ENCODE assay signal across 15 mouse cellular contexts in genomic region chr6:144579301-144579700, GRCm38 (mm10).
DNase-seq lines count a peak whose midpoint lies in the region; ATAC-seq and TF ChIP-seq lines count a peak whose summit lies in the region.
"Had no signal": no experiment of that assay in that cellular context is flagged by ENCODE, and none has a peak within 500 bp of the region (broad histone marks: within the 10 kb centered on the region; RNA-seq: fewer than 3 reads in every experiment).

No protein-coding gene starts in this region.

- no peak for TF ChIP-seq CTCF in CH12.LX (conservative IDR thresholded peaks at IDR 0.05 in 1 of 2, IDR thresholded peaks at IDR 0.05 in 1 of 2; ENCODE audit: low read depth in 2 of 2, low read length in 2 of 2)

- TF ChIP-seq RAD21 in CH12.LX (IDR thresholded peaks at IDR 0.05; ENCODE audit: low read depth, low read length), result peak; percentile 4

- H3K4me2 ChIP-seq in CH12.LX (ENCODE audit: insufficient read depth, low read depth, poor library complexity, severe bottlenecking), result no peak overlapping the region
- no peak overlapping the region; the same call in 1 of the 2 replicates for H3K4me2 ChIP-seq in intestine, embryonic 16.5 days (ENCODE audit: low read depth, low read length)
- H3K4me2 ChIP-seq: embryonic facial prominence, embryonic 12.5 days; hindbrain, embryonic 12.5 days; limb, embryonic 13.5 days had no signal

- H3K4me1 ChIP-seq in CH12.LX (ENCODE audit: control insufficient read depth in 1 of 2, insufficient read depth in 2 of 2), result peaks cover 0 to 41% of the 10 kb centered on the region in 2 experiments; a peak in 2 of 4 replicates
- H3K4me1 ChIP-seq in intestine, embryonic 16.5 days (ENCODE audit: control insufficient read depth, insufficient read depth, low read length), result peaks cover 9% of the 10 kb centered on the region; the same call in 1 of the 2 replicates
- H3K4me1 ChIP-seq: embryonic facial prominence, embryonic 12.5 days had no signal

- TF ChIP-seq POLR2A in CH12.LX (IDR thresholded peaks at IDR 0.05; ENCODE audit: low read depth, low read length), result no peak

- no peaks in the 10 kb centered on the region for H3K36me3 ChIP-seq in CH12.LX (replicated peaks in 1 of 2; ENCODE audit: control insufficient read depth in 1 of 2, insufficient read depth in 1 of 2, low read length in 1 of 2)
- H3K36me3 ChIP-seq in intestine, embryonic 16.5 days (ENCODE audit: control insufficient read depth, insufficient read depth, low read length), result no peaks in the 10 kb centered on the region
- H3K36me3 ChIP-seq: embryonic facial prominence, embryonic 12.5 days; hindbrain, embryonic 12.5 days; limb, embryonic 13.5 days had no signal

- in situ Hi-C loops in CH12.LX (cut with MboI; ENCODE audit: low pct_ligation_motif_present, low pct_unique_long_range_greater_than_20kb, low sequenced_read_pairs), result no loop called here

- peak; percentile 20 for DNase-seq in embryo, embryonic 10 days (ENCODE audit: low spot score)
- no peak for DNase-seq in embryo, embryonic 10.5 days (ENCODE audit: low spot score)
- peak; percentile 4 for DNase-seq in layer of hippocampus, adult 11-12 months (ENCODE audit: low spot score)
- no peak for DNase-seq in layer of hippocampus, adult 8-10 months (ENCODE audit: low spot score in 2 of 2)
- peak; percentile 67 for DNase-seq in CH12.LX (ENCODE audit: extremely low read depth)
- no peak for DNase-seq in cerebellum, adult 9-10 months
- DNase-seq: cerebellum, adult 18-20 months; gastrocnemius, postnatal 25 days; kidney, adult 8-10 months; lung, adult 18-20 months had no signal

- WGBS in intestine, embryonic 16.5 days, result 28% methylated on average over 12 of the region's 12 CpGs

- no peak overlapping the region; the same call in 1 of the 2 replicates for H3K27ac ChIP-seq in CH12.LX (ENCODE audit: insufficient read depth, low read depth)
- no peak overlapping the region for H3K27ac ChIP-seq in intestine, embryonic 16.5 days (ENCODE audit: low read length)
- H3K27ac ChIP-seq: embryonic facial prominence, embryonic 12.5 days; hindbrain, embryonic 12.5 days; limb, embryonic 13.5 days had no signal

- dilution Hi-C loops in CH12.LX (cut with MboI; ENCODE audit: extremely low pct_ligation_motif_present, extremely low pct_unique_long_range_greater_than_20kb, low sequenced_read_pairs), result no loop called here

- no peak for TF ChIP-seq EP300 in CH12.LX (IDR thresholded peaks at IDR 0.05; ENCODE audit: low read length)

- no peaks in the 10 kb centered on the region for H3K9me3 ChIP-seq in CH12.LX (replicated peaks; ENCODE audit: low read length)
- no peaks in the 10 kb centered on the region for H3K9me3 ChIP-seq in intestine, embryonic 16.5 days (ENCODE audit: control insufficient read depth, low read length)
- H3K9me3 ChIP-seq: embryonic facial prominence, embryonic 12.5 days; hindbrain, embryonic 12.5 days; limb, embryonic 13.5 days had no signal

- H3K27me3 ChIP-seq in CH12.LX (replicated peaks), result no peaks in the 10 kb centered on the region
- H3K27me3 ChIP-seq in intestine, embryonic 16.5 days (replicated peaks; ENCODE audit: control insufficient read depth, insufficient read depth, low read length), result no peaks in the 10 kb centered on the region
- H3K27me3 ChIP-seq: embryonic facial prominence, embryonic 12.5 days; hindbrain, embryonic 12.5 days; limb, embryonic 13.5 days had no signal

- ATAC-seq in intestine, embryonic 16.5 days, result peak; percentile 50
- no peak for ATAC-seq in frontal cortex, adult (ENCODE audit: low TSS enrichment)

- no peak overlapping the region for H3K9ac ChIP-seq in CH12.LX (ENCODE audit: insufficient read depth, low read depth)
- H3K9ac ChIP-seq in intestine, embryonic 16.5 days (ENCODE audit: low read depth, low read length), result no peak overlapping the region
- H3K9ac ChIP-seq: embryonic facial prominence, embryonic 12.5 days; hindbrain, embryonic 12.5 days; limb, embryonic 13.5 days had no signal

- H3K79me2 ChIP-seq in CH12.LX (replicated peaks; ENCODE audit: control insufficient read depth, extremely low read depth, insufficient read depth, poor library complexity, severe bottlenecking), result no peaks in the 10 kb centered on the region

- no peak overlapping the region for H3K4me3 ChIP-seq in CH12.LX (replicated peaks in 1 of 3; ENCODE audit: low read depth in 2 of 3, low read length in 2 of 3, poor library complexity in 1 of 3)
- H3K4me3 ChIP-seq in intestine, embryonic 16.5 days (ENCODE audit: low read length), result no peak overlapping the region
- H3K4me3 ChIP-seq: embryonic facial prominence, embryonic 12.5 days; hindbrain, embryonic 12.5 days; limb, embryonic 13.5 days had no signal

TF ChIP-seq in CH12.LX, 34 proteins besides CTCF, POLR2A, EP300 and RAD21:
- TF ChIP-seq POLR2AphosphoS2 (IDR thresholded peaks at IDR 0.05; ENCODE audit: low read depth, low read length), result no peak
- no peak for TF ChIP-seq JUND (conservative IDR thresholded peaks at IDR 0.05; ENCODE audit: low read depth, low read length)
- no peak for TF ChIP-seq USF1 (IDR thresholded peaks at IDR 0.05; ENCODE audit: low read depth, low read length)
- no peak for TF ChIP-seq MAFK (IDR thresholded peaks at IDR 0.05; ENCODE audit: insufficient replicate concordance, low read length)
- TF ChIP-seq CHD1 (IDR thresholded peaks at IDR 0.05; ENCODE audit: low read depth, low read length), result no peak
- no peak for TF ChIP-seq MAZ (IDR thresholded peaks at IDR 0.05; ENCODE audit: low read depth, low read length)
- TF ChIP-seq ETS1 (conservative IDR thresholded peaks at IDR 0.05; ENCODE audit: low read depth, low read length), result 0 out of 2 replicates have a peak, but pooled peaks have one; percentile 9

Comparison
In these comparisons a context has a peak if more than half of its experiments do, and no peak if none do; other contexts are left out.
1. DNase-seq: peak in embryo, embryonic 10 days (single experiment), layer of hippocampus, adult 11-12 months (single experiment) and CH12.LX (single experiment); none in embryo, embryonic 10.5 days (single experiment), layer of hippocampus, adult 8-10 months (0 of 2) and cerebellum, adult 9-10 months (single experiment).